Mouse (Mus musculus) olfactory bulb, adult 2 months (tissue): ENCODE data around the gene Rflnb.

Experiments used
- CTCF ChIP-seq: fragments of 200-500 bp; IDR thresholded peaks from 2 replicates; pipeline ENCODE4 v1.5.1; 2012; ENCODE audit warnings: low read depth, mild to moderate bottlenecking, low read length, moderate library complexity; ENCODE audit not compliant: insufficient read depth
- POLR2A ChIP-seq: fragments of 200-500 bp; IDR thresholded peaks from 2 replicates; pipeline ENCODE4 v1.6.1; 2012; ENCODE audit warnings: mild to moderate bottlenecking, low read depth, low read length, moderate library complexity; ENCODE audit not compliant: insufficient read depth

- TF ChIP-seq CTCF (no peak), POLR2A (no peak)
Measured at GRCm38 (mm10) chr11:76001237-76001878, 26.2 kb downstream of the Rflnb start.
